Mouse (Mus musculus) stomach, postnatal 0 days (tissue): ENCODE measurements around the gene Plau. TPM values are rescaled to one million over a fixed set of nuclear protein-coding genes. Genes with fewer than 3 reads are reported as not detected.

Experiments used
- ATAC-seq: fragments of 200-750 bp; cut with Nextera tagmentation; 2 replicates; pipeline ENCODE4 v1.8.0; 2017; ENCODE audit not compliant: low FRiP score, low TSS enrichment
- DNase-seq: peaks from one replicate; pipeline ENCODE4 v3.0.0-alpha.2; 2016; ENCODE audit warnings: low spot score
- H3K27ac ChIP-seq: fragments of 300-500 bp; sonication (generic); replicated peaks from 2 replicates; pipeline ENCODE4 v1.5.1; 2014; ENCODE audit warnings: mild to moderate bottlenecking, control low read depth
- H3K27me3 ChIP-seq: fragments of 300-500 bp; sonication (generic); 2 replicates; pipeline ENCODE4 v1.6.1; 2014; ENCODE audit warnings: low read length; ENCODE audit not compliant: control insufficient read depth, insufficient read depth
- H3K36me3 ChIP-seq: fragments of 300-500 bp; sonication (generic); 2 replicates; pipeline ENCODE4 v1.6.1; 2014; ENCODE audit warnings: low read length, mixed read lengths; ENCODE audit not compliant: control insufficient read depth, insufficient read depth
- H3K4me1 ChIP-seq: fragments of 300-500 bp; sonication (generic); replicated peaks from 2 replicates; pipeline ENCODE4 v1.6.1; 2014; ENCODE audit warnings: antibody characterized with exemption; ENCODE audit not compliant: control insufficient read depth, insufficient read depth
- H3K4me2 ChIP-seq: fragments of 300-500 bp; sonication (generic); replicated peaks from 2 replicates; pipeline ENCODE4 v1.6.1; 2014; ENCODE audit warnings: low read depth, mild to moderate bottlenecking, control low read depth, moderate library complexity
- H3K4me3 ChIP-seq: fragments of 300-500 bp; sonication (generic); 2 replicates; pipeline ENCODE4 v1.5.1; 2014; ENCODE audit warnings: low read depth, low read length, control low read depth
- H3K9ac ChIP-seq: fragments of 300-500 bp; sonication (generic); 2 replicates; pipeline ENCODE4 v1.6.1; 2014; ENCODE audit warnings: mild to moderate bottlenecking, low read length, control low read depth, mixed read lengths
- H3K9me3 ChIP-seq: fragments of 300-500 bp; sonication (generic); 2 replicates; pipeline ENCODE4 v1.6.1; 2016; ENCODE audit warnings: low read length; ENCODE audit not compliant: control insufficient read depth
- CTCF ChIP-seq: IDR thresholded peaks from 2 replicates; pipeline ENCODE4 v1.5.1; 2016; ENCODE audit warnings: antibody characterized with exemption, low read depth, mild to moderate bottlenecking, moderate library complexity
- EP300 ChIP-seq: optimal IDR thresholded peaks from 2 replicates; pipeline ENCODE3; 2016; ENCODE audit warnings: antibody characterized with exemption
- WGBS: fragments of 180-500 bp; shearing (Covaris S2); extraction: QIAGEN DNeasy Blood & Tissue Kit; methylation state at CpG from one replicate; pipeline ENCODE4 v1.1.7; 2014; 5-methylcytosine and 5-hydroxymethylcytosine counted together
- polyA plus RNA-seq: library from polyadenylated mRNA; unstranded; fragments of >200 nt; fragmentation: Nextera tagmentation; extraction: Ambion mirVana; gene quantifications from 2 replicates; pipeline ENCODE4 v1.2.1, GENCODE M21; 2015

The Plau gene
- polyA plus RNA-seq, 1 experiment from 2014 or later = 3.1 TPM

GRCm38 (mm10) chr14:20803606-20803938 lies 32.9 kb upstream of the Plau start:
- DNase-seq = peak; percentile 82
- no peaks in the 10 kb centered on the region for H3K27me3 ChIP-seq
- TF ChIP-seq EP300 (no peak), CTCF (peak; percentile 96)
- 0 out of 2 replicates have a peak overlapping the region, but pooled peaks have one; percentile 94 for H3K27ac ChIP-seq
- H3K4me1 ChIP-seq = peaks cover 12% of the 10 kb centered on the region; the same call in 1 of the 2 replicates
- WGBS = 6% methylated on average over 7 of the region's 7 CpGs
- no peak overlapping the region for H3K9ac ChIP-seq
- no peaks in the 10 kb centered on the region for H3K36me3 ChIP-seq
- no peaks in the 10 kb centered on the region for H3K9me3 ChIP-seq
- no peak overlapping the region for H3K4me3 ChIP-seq
- ATAC-seq = peak; percentile 81
- no peak overlapping the region for H3K4me2 ChIP-seq

GRCm38 (mm10) chr14:20804481-20804880 lies 32.0 kb upstream of the Plau start:
- no peak for ATAC-seq
- TF ChIP-seq EP300 = no peak
- 50% methylated on average over 5 of the region's 5 CpGs for WGBS

DNA sequence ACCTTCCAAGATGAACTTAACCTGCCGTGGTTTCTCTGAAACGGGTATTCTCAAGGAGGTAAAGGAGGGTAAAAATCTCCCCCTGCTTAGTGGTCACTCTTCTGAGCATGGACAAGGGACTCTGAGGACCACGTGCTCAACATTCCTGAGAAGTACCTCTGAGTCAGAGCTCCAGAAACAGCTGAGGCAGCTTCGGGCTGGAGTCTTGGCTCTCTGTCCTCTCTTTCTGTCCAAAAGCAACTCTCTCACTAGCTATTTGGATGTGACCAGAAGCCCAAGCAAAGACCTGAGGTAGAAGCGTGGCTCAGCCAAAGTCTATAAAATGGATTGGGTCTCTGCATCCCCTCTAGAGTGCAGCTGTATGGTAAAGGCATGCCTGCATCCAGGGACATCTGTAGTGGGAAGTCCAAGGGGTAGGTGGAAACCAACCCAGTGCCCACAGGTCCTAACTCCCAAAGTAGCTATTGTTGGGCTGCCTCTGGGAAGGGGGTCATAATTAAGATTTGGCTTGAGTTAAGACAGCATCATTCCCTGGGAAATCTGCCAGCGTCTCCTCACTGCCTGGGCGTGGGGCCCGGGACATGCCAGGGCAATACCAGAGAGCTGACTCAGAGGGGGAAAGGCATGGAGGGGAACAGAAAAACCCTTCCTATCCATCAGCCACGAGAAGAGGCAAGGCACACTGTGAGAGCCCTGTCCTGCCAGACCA lies 31.3 kb upstream of the Plau start:
- no peaks in the 10 kb centered on the region for H3K36me3 ChIP-seq
- no peaks in the 10 kb centered on the region for H3K9me3 ChIP-seq
- H3K27ac ChIP-seq = peak overlapping the region; percentile 94
- 23% methylated on average over 9 of the region's 9 CpGs for WGBS
- 0 out of 2 replicates have a peak overlapping the region, but pooled peaks have one; percentile 18 for H3K9ac ChIP-seq
- H3K4me2 ChIP-seq = no peak overlapping the region; the same call in none of the 2 replicates
- DNase-seq (peak; percentile 65), ATAC-seq (peak; percentile 73)
- H3K4me1 ChIP-seq = peaks cover 12% of the 10 kb centered on the region; the same call in 1 of the 2 replicates
- H3K4me3 ChIP-seq = no peak overlapping the region
- no peaks in the 10 kb centered on the region for H3K27me3 ChIP-seq
- TF ChIP-seq EP300 (peak; percentile 65), CTCF (no peak)

More at GRCm38 (mm10) chr14:20804481-20804880, 32.0 kb upstream of the Plau start:
- H3K9me3 ChIP-seq = no peaks in the 10 kb centered on the region
- H3K27ac ChIP-seq = peak overlapping the region; percentile 94
- no peaks in the 10 kb centered on the region for H3K36me3 ChIP-seq
- no peaks in the 10 kb centered on the region for H3K27me3 ChIP-seq
- no peak overlapping the region for H3K4me2 ChIP-seq
- no peak overlapping the region for H3K9ac ChIP-seq
- peaks cover 12% of the 10 kb centered on the region; the same call in 1 of the 2 replicates for H3K4me1 ChIP-seq
- no peak overlapping the region for H3K4me3 ChIP-seq
- no peak for DNase-seq

- no peaks in the 10 kb centered on the region for H3K27me3 ChIP-seq
- H3K9ac ChIP-seq = no peak overlapping the region
- no peak overlapping the region for H3K4me3 ChIP-seq
- H3K4me1 ChIP-seq = peaks cover 12% of the 10 kb centered on the region; the same call in 1 of the 2 replicates
- peak overlapping the region; percentile 94 for H3K27ac ChIP-seq
- TF ChIP-seq CTCF = no peak
- TF ChIP-seq EP300 = peak; percentile 61
- ATAC-seq (0 out of 2 replicates have a peak, but pooled peaks have one; percentile 31), DNase-seq (no peak)
- H3K9me3 ChIP-seq = no peaks in the 10 kb centered on the region
- no peak overlapping the region; the same call in 1 of the 2 replicates for H3K4me2 ChIP-seq
- no peaks in the 10 kb centered on the region for H3K36me3 ChIP-seq
- 62% methylated on average over 14 of the region's 14 CpGs for WGBS
Observed at GRCm38 (mm10) chr14:20806116-20806840, 30.2 kb upstream of the Plau start.

- ATAC-seq (no peak), DNase-seq (no peak)
- H3K4me2 ChIP-seq = no peak overlapping the region
- H3K27me3 ChIP-seq = no peaks in the 10 kb centered on the region
- no peaks in the 10 kb centered on the region for H3K36me3 ChIP-seq
- H3K9me3 ChIP-seq = no peaks in the 10 kb centered on the region
- TF ChIP-seq CTCF (no peak), EP300 (no peak)
- H3K9ac ChIP-seq = no peak overlapping the region
- peaks cover 12% of the 10 kb centered on the region; the same call in 1 of the 2 replicates for H3K4me1 ChIP-seq
- no peak overlapping the region for H3K27ac ChIP-seq
- H3K4me3 ChIP-seq = no peak overlapping the region
- WGBS = 88% methylated on average over 4 of the region's 4 CpGs
Observed at GRCm38 (mm10) chr14:20809349-20809748, 27.1 kb upstream of the Plau start.

DNA sequence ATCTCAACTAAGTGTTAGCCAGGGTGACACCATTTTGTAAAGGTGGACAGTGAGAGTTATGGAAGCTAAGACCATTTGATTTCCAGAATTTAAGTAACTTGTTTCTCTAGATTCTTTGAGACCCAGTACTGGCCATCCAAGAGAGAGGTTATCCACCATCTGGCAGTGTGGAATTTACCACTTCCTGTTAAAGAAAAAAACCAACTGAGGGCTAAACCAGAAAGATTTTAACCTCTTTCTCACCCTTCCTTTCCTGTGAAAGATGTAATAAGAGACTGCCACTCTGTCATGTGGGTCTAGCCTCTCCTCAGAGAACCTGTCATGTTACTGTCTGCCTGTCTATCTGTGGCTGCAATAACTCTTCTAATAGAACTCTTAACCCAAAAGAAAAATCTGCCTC lies 26.6 kb upstream of the Plau start:
- no peak for ATAC-seq

More for the DNA sequence above, 26.6 kb upstream of the Plau start:
- no peak overlapping the region for H3K4me3 ChIP-seq
- H3K9ac ChIP-seq = no peak overlapping the region
- no peaks in the 10 kb centered on the region for H3K36me3 ChIP-seq
- H3K9me3 ChIP-seq = no peaks in the 10 kb centered on the region
- no peak overlapping the region for H3K27ac ChIP-seq
- H3K4me2 ChIP-seq = no peak overlapping the region
- no peaks in the 10 kb centered on the region for H3K27me3 ChIP-seq
- H3K4me1 ChIP-seq = peaks cover 12% of the 10 kb centered on the region; the same call in 1 of the 2 replicates
- TF ChIP-seq EP300 (no peak), CTCF (no peak)
- DNase-seq = no peak
